Mouse (Mus musculus) lung, adult 2 months (tissue): ENCODE measurements at regions not wholly inside any gene's neighbourhood (a gene's known extent, or its start where the extent isn't known, plus 50 kb on each side); places are given as distances from the start of the nearest gene placed in this dataset.

Source experiments
- CTCF ChIP-seq: fragments of 200-500 bp; IDR thresholded peaks from 2 replicates; pipeline ENCODE4 v1.5.1; 2011; ENCODE audit warnings: mild to moderate bottlenecking, low read length, control low read depth; ENCODE audit not compliant: insufficient read depth
- POLR2A ChIP-seq: fragments of 200-500 bp; IDR thresholded peaks from 2 replicates; pipeline ENCODE4 v1.6.1; 2011; ENCODE audit warnings: low read depth, mild to moderate bottlenecking, control low read depth, low read length, borderline replicate concordance; ENCODE audit errors: extremely low read depth

DNA sequence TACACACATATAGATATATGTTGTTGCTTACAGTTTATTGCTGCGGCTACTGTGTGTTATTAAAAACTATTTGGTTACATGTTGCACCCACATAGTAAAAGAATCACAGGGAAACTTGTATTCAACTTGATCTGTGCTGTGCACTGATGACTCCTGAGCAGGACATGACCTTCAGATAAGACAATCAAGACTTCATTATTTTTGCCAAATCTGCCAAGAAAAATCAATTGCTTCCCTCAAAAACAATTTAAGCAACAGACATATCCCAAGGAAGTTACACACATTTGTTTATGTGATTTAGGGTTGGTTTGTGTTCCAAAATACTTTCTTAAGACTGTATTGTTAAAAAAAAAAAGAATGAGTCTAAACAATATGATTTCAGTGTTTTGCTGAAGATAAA, 114.7 kb upstream of the Emcn start:
- no peak for TF ChIP-seq CTCF
- no peak for TF ChIP-seq POLR2A
